Mouse (Mus musculus) hematopoietic stem cell, adult 5-6 weeks (primary cell): ENCODE results near the gene Rpp25. TPM values are rescaled to one million over a fixed set of nuclear protein-coding genes. Genes with fewer than 3 reads are reported as not detected.
A peak's percentile ranks its signal among the peaks of the same experiment; 100 is the strongest.

Experiments
- ATAC-seq, 2 experiments: fragments of 125-278 bp in 1 of 2; replicated peaks in 1 of 2; 2 replicates each; pipeline ENCODE4 v1.8.0; 2016 to 2017; ENCODE audit warnings: inconsistent platforms in 2 of 2, mild to moderate bottlenecking in 2 of 2, moderate number of reproducible peaks in 2 of 2, low read depth in 1 of 2, moderate TSS enrichment in 1 of 2; ENCODE audit not compliant: low FRiP score in 2 of 2, poor library complexity in 2 of 2, severe bottlenecking in 2 of 2, insufficient read depth in 1 of 2, low TSS enrichment in 1 of 2
- total RNA-seq: library from RNA; stranded (forward); fragments of 172-1452, 232-1000 nt; gene quantifications from 2 replicates; pipeline ENCODE4 v1.2.3, GENCODE M21; 2017

Rpp25 gene
- total RNA-seq, 1 experiment from 2014 or later = not detected

DNA sequence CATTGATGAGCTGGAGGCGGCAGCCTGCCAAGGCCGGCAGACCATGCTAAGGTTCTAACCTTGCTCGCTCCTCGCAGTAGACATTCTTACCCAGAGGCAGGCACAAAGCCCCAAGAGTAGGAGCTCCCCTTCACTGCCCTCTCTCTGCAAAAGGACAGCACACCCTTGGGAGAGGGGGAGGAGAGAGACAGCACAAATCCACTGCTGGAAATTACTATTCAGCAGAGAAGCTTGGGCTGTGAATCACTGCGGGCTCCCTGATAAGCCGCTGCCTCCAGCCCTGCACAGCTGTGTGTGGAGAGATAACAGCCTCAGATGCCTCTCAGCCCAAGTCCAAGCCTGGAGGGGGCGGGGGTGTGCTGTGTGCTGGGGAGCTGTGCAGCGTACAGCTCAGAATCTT is 1.9 kb downstream of the Rpp25 start:
- ATAC-seq = peak; percentile 52 to 58; a peak in 3 of 4 replicates

DNA sequence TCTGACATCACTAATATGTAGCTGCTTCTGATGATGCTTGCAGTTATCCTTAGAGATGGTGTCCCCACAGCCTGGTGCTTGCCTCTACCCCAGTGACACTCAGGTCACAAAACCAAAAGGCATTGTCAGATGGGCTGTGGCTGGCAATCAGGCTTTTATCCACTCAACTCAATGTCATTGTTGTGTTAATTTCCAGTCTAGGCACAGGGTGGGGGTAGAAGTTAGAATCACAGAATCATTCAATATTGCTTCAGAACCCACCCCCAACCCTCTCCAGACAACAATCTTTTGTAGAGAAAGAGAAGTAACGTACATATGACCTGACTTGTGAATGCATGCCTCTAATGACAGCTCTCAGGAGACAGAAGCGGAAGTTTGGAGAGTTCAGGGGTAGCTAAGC is 6.8 kb downstream of the Rpp25 start:
- peak in 1 of 2 experiments; percentile 32; a peak in 1 of 4 replicates for ATAC-seq

DNA sequence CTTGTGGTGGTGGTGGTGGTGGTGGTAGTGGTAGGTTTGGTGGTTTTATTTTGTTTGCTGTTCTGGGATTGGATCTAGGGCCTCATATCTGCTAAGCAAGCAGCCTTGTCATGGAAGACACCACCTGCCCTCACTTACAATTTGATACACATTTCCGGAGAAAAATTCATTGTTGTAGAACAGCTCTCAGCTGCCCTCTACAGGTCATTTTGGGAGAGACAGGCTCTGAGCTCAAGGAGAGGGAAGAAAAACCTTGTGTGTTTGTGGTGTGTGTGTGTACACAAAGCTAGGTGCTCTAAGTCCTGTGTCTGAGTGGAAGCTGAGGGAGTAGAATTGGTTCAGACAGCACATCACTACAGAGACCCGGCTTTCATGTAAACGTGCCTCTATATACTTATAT is 13.3 kb downstream of the Rpp25 start:
- peak; percentile 39 to 51; a peak in 1 of 4 replicates for ATAC-seq

DNA sequence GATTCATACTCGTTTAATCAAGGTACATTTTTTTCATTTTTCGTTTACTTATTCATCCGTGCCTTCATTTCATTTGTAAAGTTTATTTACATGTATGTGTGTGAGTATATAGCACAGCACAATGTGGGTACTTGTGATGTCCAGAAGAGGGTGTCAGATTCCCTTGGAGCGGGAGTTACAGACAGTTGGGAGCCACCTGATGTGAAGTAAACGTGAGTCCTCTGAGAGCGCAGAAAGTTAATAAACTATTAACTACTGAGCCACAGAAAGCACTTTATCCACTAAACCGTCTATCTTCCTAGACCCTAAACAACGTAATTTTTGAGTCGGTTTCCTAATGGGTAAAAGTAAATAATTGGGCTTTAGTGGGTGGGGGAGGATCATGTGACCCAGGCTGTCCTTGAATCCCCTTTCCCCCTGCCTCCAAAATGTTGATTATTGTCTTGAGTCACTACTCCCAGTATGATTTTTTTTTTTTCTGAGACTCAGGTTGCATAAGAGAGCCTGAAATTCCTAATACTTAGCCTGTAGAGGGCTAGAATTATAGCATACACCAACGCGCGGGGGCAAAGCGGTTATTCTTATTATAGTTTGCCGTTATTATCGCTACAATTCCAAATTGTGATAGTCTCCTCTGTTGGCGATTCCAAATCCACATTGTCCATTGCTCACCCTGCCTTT is 16.7 kb downstream of the Rpp25 start:
- ATAC-seq = peak in 1 of 2 experiments; percentile 3; a peak in 1 of 4 replicates

DNA sequence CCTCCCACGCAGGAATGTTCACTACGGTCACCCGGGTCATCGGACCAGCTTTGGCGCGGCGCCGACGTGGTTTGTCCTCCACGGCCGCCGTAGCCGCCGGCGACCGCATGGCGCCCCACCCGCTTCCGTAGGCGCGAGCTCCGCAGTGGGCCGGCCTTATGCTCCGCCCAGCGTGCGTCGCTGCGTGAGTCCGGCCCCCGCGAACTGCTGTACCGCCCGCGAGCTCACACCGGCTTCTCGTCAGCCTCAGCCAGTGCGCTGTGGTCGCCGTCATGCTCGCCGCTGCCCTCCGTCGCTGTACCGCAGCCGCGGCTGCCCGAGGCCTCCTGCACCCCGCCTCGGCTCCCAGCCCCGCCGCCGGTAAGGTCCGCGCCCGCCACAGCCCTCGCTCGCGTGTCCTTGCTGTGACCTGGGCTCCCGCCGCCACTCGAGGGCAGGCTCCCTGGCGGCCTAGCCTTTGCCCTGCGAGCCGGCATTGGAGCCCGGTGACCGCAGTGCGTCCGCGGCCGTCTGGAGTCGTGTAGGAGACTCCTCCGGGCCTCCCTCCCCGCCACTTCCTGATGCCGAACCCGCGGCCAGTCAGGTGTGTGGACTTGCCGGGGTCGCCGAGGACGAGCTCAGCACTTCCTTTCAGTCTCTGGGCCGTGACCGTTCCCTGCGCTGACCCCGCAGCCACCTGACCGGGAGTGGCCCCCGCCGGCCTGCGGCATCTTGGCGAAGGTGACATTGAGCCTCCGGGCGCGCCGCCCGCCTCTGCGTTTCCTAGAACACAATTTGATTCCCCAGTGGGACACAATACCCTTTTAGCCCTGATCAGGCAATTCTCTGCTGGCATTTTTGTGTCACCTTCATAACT is 17.5 kb downstream of the Rpp25 start, which contains the start of gene Cox5a:
Gene Cox5a (plus strand): TSS at position 219 of the 856 bp plus-strand sequence.
- peak; percentile 84 to 91 for ATAC-seq

DNA sequence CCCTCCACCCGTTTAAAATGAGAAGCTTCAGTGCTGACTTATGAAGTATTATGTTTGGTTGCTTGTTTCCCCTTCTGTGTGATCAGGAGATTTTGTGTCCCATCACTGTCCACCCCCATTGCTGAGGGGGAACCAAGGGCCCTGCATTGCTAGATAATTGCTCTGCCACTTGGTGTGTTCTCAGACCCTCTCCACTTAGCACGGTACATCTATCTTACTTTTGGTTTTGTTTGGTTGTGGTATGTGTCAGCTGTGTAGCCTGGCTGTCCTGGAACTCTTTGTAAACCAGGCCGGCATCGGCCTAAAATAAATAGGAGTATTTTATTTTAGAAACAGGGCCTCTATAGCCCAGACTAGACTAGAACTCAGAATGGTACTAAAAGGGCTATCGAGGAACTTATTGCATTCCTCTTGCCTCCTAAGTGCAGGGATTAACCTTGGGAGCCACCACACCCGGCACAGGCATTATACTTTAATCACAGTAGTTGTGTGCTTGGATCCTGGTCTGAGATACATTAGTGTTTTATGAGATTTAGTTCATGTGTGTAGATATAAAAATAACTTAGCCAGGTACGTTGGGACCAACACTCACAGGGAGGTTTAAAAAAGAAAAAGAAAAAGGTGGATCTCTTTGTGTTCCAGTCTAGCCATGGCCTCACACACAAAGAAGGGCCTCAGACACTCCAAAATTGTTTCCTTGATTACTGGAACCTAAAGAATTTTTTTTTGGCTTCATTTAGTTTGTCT is 18.5 kb downstream of the Rpp25 start:
- no peak for ATAC-seq

DNA sequence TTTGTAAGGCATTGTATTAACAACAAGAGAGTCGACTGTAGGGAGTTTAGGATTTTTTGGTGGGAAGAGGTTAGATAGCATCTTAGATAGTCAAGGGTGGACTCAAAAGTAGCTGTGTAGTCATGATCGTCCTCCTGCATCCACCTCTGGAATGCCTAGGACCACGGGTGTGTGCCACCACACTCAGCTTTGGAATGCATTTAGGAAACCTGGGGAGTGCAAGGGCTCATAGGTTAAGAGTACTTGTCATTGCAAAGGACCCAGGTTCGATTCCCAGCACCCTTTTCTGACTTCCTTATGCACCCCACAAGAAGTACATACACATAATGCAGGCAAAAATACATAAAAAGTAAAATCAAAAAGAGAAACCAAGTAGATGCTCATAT is 19.0 kb downstream of the Rpp25 start:
- no peak for ATAC-seq

DNA sequence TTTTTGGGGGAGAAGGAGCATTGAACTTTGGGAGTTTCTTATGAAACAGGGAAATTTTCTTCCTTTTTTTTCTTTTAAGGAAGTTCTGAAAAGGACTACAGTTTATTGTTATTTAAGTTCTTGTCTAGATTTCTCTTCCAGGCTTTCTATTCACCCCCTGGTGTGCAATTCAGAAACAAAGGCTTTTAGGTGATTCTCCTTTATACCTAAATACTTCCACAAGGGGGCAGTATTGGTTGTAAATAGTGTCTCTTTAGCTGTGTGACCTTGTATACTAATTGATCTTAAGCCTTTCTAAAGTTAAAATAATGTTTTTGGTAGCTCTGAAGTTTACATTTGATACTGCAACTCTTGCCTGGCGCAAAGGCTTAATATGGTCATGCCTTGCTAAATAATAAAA is 19.9 kb downstream of the Rpp25 start:
- ATAC-seq = peak in 1 of 2 experiments; percentile 44; a peak in 2 of 4 replicates

DNA sequence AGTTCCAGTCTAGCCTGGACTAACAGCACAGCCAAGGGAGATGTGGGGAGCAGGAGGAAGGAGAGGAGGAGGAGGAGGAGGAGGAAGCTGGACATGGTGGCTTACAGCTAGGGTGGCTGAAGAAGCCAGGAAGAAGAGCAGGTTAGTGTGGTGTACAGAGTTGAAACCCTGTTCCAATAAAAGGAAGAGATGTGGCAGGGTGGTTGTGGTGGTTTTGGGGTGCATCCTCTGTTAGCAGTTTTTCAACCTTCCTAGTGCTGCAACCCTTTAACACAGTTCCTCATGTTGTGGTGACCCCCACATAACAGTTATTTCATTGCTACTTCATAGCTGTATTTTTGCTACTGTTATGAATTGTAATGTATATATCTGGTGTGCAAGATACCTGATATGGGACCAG is 20.6 kb downstream of the Rpp25 start:
- ATAC-seq = peak; percentile 33 to 36; a peak in 3 of 4 replicates

DNA sequence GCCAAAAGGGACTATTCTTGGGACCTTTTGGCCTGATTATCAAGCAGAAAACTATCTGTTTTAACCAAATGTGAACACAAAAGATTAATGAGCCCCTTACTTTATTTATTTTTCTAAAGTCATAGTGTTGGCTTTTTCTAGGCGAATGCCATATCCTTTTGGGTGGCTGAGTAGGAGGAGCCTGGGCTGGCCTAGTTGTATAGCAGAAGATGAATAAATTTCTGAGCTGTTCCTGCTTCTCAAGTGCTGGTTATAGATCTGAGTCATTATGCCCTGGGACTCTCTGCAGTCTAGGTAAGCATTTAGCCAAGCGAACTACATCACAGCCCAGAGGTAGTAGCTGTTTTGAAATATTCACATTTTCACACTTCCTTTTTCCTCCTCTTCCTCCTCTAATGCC is 21.7 kb downstream of the Rpp25 start:
- ATAC-seq = no peak

DNA sequence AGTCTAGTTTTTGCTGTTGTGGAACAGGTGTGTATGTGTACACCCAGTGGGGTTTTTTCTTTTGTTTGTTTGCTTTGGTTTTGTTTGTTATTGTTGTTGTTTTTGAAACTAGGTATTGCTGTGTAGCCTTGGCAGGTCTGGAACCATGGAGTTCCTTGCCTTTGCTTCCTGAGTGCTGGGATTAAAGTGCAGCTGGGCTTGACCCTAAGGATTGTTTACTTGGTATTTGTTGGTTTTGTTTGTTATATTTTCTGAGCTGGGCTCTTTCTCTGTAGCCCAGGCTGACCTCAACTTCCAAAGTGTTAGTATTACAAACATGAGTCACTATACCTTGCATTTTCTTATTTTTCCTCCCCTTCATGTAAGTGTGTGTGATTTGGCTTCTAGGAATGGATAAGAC is 22.6 kb downstream of the Rpp25 start:
- no peak for ATAC-seq

DNA sequence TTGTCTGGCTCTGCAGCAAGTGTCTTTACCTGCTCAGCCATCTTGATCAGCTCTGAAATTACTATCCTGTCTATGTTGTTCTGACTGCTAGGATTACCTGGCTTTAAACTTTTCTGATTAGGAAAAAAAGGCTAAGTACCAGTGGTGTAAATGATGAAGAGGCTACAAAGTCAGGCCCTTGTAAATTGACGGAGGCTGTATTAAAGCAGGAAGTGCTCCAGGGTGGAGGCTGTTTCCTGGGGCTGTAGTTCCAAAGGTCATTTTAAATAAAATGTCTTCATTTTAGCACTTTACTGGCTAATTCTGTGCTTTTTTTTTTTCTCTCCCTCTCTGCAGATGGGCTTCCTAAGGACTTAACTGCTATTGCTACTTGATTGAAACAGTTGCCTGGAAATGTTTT is 28.1 kb downstream of the Rpp25 start:
- no peak for ATAC-seq

DNA sequence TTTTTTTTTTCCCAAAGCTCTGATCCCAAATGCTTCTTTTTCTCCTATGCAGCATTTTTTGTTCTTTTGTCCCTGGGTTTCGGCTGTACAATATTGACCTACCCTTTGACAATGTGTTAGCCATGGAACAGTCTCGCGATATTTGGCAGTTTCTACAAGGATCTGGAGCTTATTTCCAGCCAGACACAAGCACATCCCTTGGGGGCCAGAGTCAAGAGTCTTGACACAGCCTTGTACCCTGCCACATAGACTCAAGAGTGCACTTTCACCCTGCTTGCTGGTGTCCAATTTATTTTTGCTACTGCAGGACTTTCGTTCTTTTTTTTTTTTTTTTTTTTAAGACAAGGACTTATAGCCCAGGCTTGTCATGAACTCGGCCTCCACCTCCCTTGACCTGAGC is 32.5 kb downstream of the Rpp25 start:
- ATAC-seq = no peak

DNA sequence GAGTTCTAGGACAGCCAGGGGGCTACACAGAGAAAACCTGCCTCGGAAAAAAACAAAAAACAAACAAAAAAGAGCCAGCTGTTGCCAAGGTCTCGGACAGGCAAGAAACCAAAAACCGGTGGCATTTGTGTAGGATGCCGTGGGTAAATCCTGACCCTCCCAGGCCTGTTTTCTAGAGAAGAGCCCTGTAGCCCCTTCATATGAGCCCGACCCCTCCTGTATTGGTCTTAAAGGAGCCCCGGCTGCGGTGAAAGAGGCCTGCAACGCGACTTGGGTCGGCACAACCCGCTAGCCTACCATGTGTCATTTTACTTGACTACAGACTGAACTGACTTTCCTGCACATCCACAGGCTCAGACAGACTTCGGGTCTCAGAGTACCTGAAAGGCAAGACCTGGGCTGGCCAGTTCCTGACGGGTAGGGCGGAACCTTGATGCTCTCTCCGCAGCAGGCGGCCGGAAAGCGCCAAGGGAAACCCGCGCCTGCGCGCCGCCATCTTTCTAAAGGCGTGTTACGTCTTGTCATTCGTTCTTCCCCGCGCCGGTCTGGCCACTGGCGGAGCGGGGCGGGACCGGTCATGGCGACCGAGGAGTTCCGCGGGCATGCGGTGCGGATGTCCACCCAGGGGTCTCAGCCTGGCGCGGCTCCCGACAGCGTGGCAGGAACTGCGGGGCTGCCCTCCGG is 33.4 kb downstream of the Rpp25 start, which contains the start of gene Fam219b:
Gene Fam219b (plus strand): TSS at position 485 of the 684 bp plus-strand sequence.
- peak; percentile 81 to 92 for ATAC-seq

DNA sequence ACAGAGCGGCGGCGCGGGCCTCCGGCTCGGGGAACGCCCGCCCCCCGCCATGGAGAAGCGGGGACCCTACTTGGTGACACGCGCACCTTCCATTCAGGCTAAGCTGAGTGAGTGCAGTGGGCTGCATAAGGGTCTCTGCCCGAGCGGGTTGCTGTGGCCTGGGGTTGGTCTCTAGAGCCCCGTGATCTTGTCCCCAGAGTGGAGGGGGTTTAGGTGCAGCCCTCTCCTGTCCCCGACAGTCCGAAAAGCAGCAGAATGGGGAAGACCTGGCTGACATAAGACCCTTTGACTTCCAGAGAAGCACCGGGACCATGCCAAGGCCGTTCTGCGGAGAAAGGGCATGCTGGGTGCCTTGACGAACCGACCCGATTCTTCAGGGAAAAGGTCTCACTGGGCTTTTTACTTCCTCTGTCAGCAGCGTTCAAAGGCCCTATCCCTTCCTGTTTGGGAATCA is 33.9 kb downstream of the Rpp25 start:
- 0 out of 4 replicates have a peak, but pooled peaks of 1 of the 2 experiments have one; percentile 6 for ATAC-seq

DNA sequence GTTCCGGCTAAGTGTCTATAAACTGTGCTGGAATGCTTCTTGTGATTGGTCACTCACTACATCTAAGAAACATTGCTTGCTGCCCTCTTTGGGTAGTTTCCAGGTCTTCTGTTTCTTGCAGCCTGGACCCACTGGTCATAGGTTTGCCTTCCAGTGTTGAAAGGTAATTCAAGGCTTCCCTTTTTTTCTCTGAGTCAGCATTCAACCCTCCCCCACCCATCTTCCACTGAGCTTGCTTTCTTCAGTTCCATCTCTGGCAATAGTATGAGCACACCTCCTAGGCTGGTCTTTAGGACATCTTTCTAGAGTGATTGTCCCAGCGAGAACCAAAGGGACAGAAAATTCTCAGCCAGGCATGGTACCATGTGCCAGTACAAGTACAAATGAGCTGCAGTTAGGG is 35.7 kb downstream of the Rpp25 start:
- no peak for ATAC-seq

DNA sequence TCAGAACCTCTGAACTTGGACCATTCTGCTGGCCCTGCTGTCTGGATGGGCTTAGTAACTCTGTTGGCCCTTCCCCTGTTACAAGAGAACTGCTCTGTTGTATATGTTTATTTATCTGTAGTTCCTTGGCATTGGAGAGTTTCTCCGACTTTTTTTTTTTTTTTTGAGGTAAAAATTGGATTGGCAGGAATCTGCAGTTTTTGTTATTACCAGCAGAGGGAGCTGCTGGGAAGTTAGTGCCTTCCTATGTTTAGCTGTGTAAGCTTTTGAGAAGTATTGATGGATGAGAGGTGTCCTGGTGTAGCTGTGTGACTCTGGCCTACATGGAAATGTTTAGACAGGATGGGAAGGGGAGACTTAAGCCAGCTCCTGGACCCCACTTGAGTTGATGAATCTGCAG is 37.5 kb downstream of the Rpp25 start:
- ATAC-seq = no peak
